15 mouse cellular contexts compared by ENCODE assay signal in the genomic region with DNA sequence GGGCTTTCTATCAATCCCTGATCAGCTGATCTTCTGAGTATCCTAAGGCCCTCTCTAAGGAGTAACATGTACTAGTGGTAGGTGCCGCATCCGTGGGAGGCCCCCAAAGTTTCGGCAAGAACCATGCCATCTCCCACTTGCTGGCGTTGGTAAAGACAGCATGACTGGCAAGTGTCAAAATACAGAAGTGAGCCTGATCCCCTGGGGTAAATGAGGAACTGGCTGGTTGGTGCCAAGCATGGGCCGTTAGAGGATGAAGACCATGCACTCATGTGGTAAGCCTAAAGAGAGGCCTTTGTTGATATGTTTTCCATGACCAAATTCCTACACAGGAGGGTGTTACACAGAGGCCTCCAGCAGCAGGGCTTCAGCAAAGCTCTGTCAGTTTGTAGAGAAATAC.
A peak's percentile ranks its signal among the peaks of the same experiment; 100 is the strongest.
DNase-seq lines count a peak whose midpoint lies in the region; ATAC-seq and TF ChIP-seq lines count a peak whose summit lies in the region.
"Had no signal": no experiment of that assay in that cellular context is flagged by ENCODE, and none has a peak within 500 bp of the region (broad histone marks: within the 10 kb centered on the region; RNA-seq: fewer than 3 reads in every experiment).

No protein-coding gene starts in this region.

- no peak overlapping the region for H3K4me2 ChIP-seq in liver, postnatal 0 days (ENCODE audit: low read depth, low read length)
- H3K4me2 ChIP-seq: embryonic facial prominence, embryonic 15.5 days; limb, embryonic 12.5 days; midbrain, embryonic 13.5 days had no signal

- ATAC-seq in liver, postnatal 0 days, result no peak; the same call in 1 of the 2 replicates
- peak; percentile 54 to 70 for ATAC-seq in hematopoietic stem cell, adult 5-6 weeks (replicated peaks in 1 of 2; ENCODE audit: insufficient read depth in 1 of 2, low FRiP score in 2 of 2, low TSS enrichment in 1 of 2, low read depth in 1 of 2, poor library complexity in 2 of 2, severe bottlenecking in 2 of 2)
- ATAC-seq: forebrain, embryonic 14.5 days; midbrain, embryonic 13.5 days had no signal

- no peaks in the 10 kb centered on the region for H3K9me3 ChIP-seq in liver, postnatal 0 days (ENCODE audit: low read length)
- no peaks in the 10 kb centered on the region for H3K9me3 ChIP-seq in MEL (replicated peaks; ENCODE audit: insufficient read depth, low read length)
- H3K9me3 ChIP-seq: embryonic facial prominence, embryonic 15.5 days; limb, embryonic 12.5 days; midbrain, embryonic 13.5 days had no signal

- no peak overlapping the region for H3K4me3 ChIP-seq in liver, postnatal 0 days (ENCODE audit: low read depth, low read length)
- no peak overlapping the region for H3K4me3 ChIP-seq in MEL (ENCODE audit: control insufficient read depth in 1 of 2, insufficient read depth in 1 of 2, low read depth in 2 of 2, low read length in 2 of 2)
- H3K4me3 ChIP-seq in spleen, adult 2 months (ENCODE audit: extremely low read depth, insufficient read depth, insufficient read length), result no peak overlapping the region
- H3K4me3 ChIP-seq: embryonic facial prominence, embryonic 15.5 days; limb, embryonic 12.5 days; midbrain, embryonic 13.5 days had no signal

- DNase-seq in liver, postnatal 0 days, result peak; percentile 44
- no peak for DNase-seq in liver
- DNase-seq in MEL (ENCODE audit: low read depth, low spot score), result peak; percentile 55
- DNase-seq in spleen, adult 2 months (ENCODE audit: low read depth in 1 of 2, low spot score in 2 of 2), result peak; percentile 54 to 55
- no peak for DNase-seq in c-Kit-positive CD71-positive TER-119-positive erythroid progenitor cells, embryonic 14.5 days (ENCODE audit: low spot score)
- DNase-seq in cerebellum, adult 18-20 months, result no peak
- DNase-seq: adrenal gland, postnatal 10 days; heart, postnatal 36 days; retina, postnatal 1 day; thymus, adult 2 months had no signal

- no peak for TF ChIP-seq EP300 in liver, postnatal 0 days (IDR thresholded peaks at IDR 0.05; ENCODE audit: low read depth)
- TF ChIP-seq EP300 in MEL (IDR thresholded peaks at IDR 0.05; ENCODE audit: low read depth in 1 of 2, low read length in 2 of 2), result no peak

- H3K4me1 ChIP-seq in liver, postnatal 0 days (ENCODE audit: insufficient read depth), result peaks cover 33% of the 10 kb centered on the region
- peaks cover 0 to 13% of the 10 kb centered on the region in 2 experiments; a peak in 3 of 4 replicates for H3K4me1 ChIP-seq in MEL (ENCODE audit: control insufficient read depth in 1 of 2, insufficient read depth in 2 of 2, low read length in 2 of 2)
- peaks cover 19% of the 10 kb centered on the region; the same call in 1 of the 2 replicates for H3K4me1 ChIP-seq in spleen, adult 2 months (ENCODE audit: control insufficient read depth, insufficient read depth, insufficient read length)

- peak overlapping the region; percentile 70 for H3K27ac ChIP-seq in liver, postnatal 0 days (ENCODE audit: low read depth)
- H3K27ac ChIP-seq in MEL (ENCODE audit: control insufficient read depth, low read depth, low read length), result peak overlapping the region; percentile 17; the same call in 1 of the 2 replicates
- peak overlapping the region; percentile 55 for H3K27ac ChIP-seq in spleen, adult 2 months (ENCODE audit: insufficient read depth, low read length)
- H3K27ac ChIP-seq: limb, embryonic 12.5 days; midbrain, embryonic 13.5 days had no signal

- WGBS in liver, postnatal 0 days (ENCODE audit: insufficient replicate concordance), result 40% methylated on average over 5 of the region's 5 CpGs
- 15% methylated on average over 5 of the region's 5 CpGs for WGBS in spleen, adult 2 months

- no peaks in the 10 kb centered on the region for H3K36me3 ChIP-seq in liver, postnatal 0 days (replicated peaks; ENCODE audit: insufficient read depth, low read length)
- H3K36me3 ChIP-seq in MEL (ENCODE audit: control insufficient read depth in 1 of 2, insufficient read depth in 2 of 2, low read length in 2 of 2), result peaks cover 0 to 8% of the 10 kb centered on the region in 2 experiments; a peak in 1 of 4 replicates
- H3K36me3 ChIP-seq in spleen, adult 2 months (ENCODE audit: control insufficient read depth, insufficient read depth, low read length), result no peaks in the 10 kb centered on the region
- H3K36me3 ChIP-seq: embryonic facial prominence, embryonic 15.5 days; limb, embryonic 12.5 days; midbrain, embryonic 13.5 days had no signal

- no peaks in the 10 kb centered on the region for H3K79me2 ChIP-seq in MEL (ENCODE audit: control insufficient read depth, insufficient read depth, low read length, poor library complexity)

- no peaks in the 10 kb centered on the region for H3K27me3 ChIP-seq in liver, postnatal 0 days (ENCODE audit: insufficient read depth, low read length)
- no peaks in the 10 kb centered on the region; a peak in 1 of 4 replicates for H3K27me3 ChIP-seq in MEL (ENCODE audit: control insufficient read depth in 1 of 2, insufficient read depth in 2 of 2, low read length in 2 of 2)
- H3K27me3 ChIP-seq in spleen, adult 2 months (ENCODE audit: control insufficient read depth, insufficient read depth, low read length), result no peaks in the 10 kb centered on the region
- H3K27me3 ChIP-seq: embryonic facial prominence, embryonic 15.5 days; limb, embryonic 12.5 days; midbrain, embryonic 13.5 days had no signal

- no peak for TF ChIP-seq RAD21 in MEL (IDR thresholded peaks at IDR 0.05; ENCODE audit: low read depth, low read length)

- no peak overlapping the region for H3K9ac ChIP-seq in liver, postnatal 0 days (replicated peaks)
- no peak overlapping the region for H3K9ac ChIP-seq in MEL (ENCODE audit: control insufficient read depth, low read depth, low read length, poor library complexity, severe bottlenecking)
- H3K9ac ChIP-seq: embryonic facial prominence, embryonic 15.5 days; limb, embryonic 12.5 days; midbrain, embryonic 13.5 days had no signal

- TF ChIP-seq CTCF in liver, postnatal 0 days (IDR thresholded peaks at IDR 0.05; ENCODE audit: low read depth), result no peak
- TF ChIP-seq CTCF in MEL (IDR thresholded peaks at IDR 0.05 in 2 of 3, conservative IDR thresholded peaks at IDR 0.05 in 1 of 3; ENCODE audit: control insufficient read depth in 1 of 3, insufficient read depth in 1 of 3, low read depth in 2 of 3, low read length in 3 of 3, poor library complexity in 1 of 3, severe bottlenecking in 1 of 3), result no peak
- TF ChIP-seq CTCF in spleen, adult 2 months (IDR thresholded peaks at IDR 0.05; ENCODE audit: extremely low read depth, insufficient read depth, insufficient read length, insufficient replicate concordance), result no peak

- no peak for TF ChIP-seq POLR2A in MEL (IDR thresholded peaks at IDR 0.05; ENCODE audit: control insufficient read depth in 1 of 2, insufficient read depth in 1 of 2, low read depth in 1 of 2, low read length in 2 of 2, poor library complexity in 1 of 2)
- no peak for TF ChIP-seq POLR2A in spleen, adult 2 months (IDR thresholded peaks at IDR 0.05; ENCODE audit: low read depth, low read length)

TF ChIP-seq in MEL, 35 proteins besides CTCF, POLR2A, EP300 and RAD21:
- TF ChIP-seq ETS1 (IDR thresholded peaks at IDR 0.05; ENCODE audit: low read depth, low read length), result peak; percentile 21; the same call in 1 of the 2 replicates
- no peak for TF ChIP-seq UBTF (IDR thresholded peaks at IDR 0.05; ENCODE audit: borderline replicate concordance, insufficient read depth, low read depth, low read length)

Comparison
In these comparisons a context has a peak if more than half of its experiments do, and no peak if none do; other contexts are left out.
1. DNase-seq: peak in liver, postnatal 0 days (single experiment), MEL (single experiment) and spleen, adult 2 months (2 of 2); none in liver (single experiment), c-Kit-positive CD71-positive TER-119-positive erythroid progenitor cells, embryonic 14.5 days (single experiment) and cerebellum, adult 18-20 months (0 of 2).
2. H3K27ac ChIP-seq: peak in every context shown above with its lines; median percentile 70 in liver, postnatal 0 days; 55 in spleen, adult 2 months; 17 in MEL.